Comparison of ENCODE assay signal across 10 mouse cellular contexts in genomic region chr3:138713141-138713540, GRCm38 (mm10). TPM values are rescaled to one million over a fixed set of nuclear protein-coding genes. Genes with fewer than 3 reads are reported as not detected.
DNase-seq lines count a peak whose midpoint lies in the region; ATAC-seq and TF ChIP-seq lines count a peak whose summit lies in the region.
"Had no signal": no experiment of that assay in that cellular context is flagged by ENCODE, and none has a peak within 500 bp of the region (broad histone marks: within the 10 kb centered on the region; RNA-seq: fewer than 3 reads in every experiment).

No protein-coding gene starts in this region.

- 44% methylated on average over 6 of the region's 6 CpGs for WGBS in hindbrain, postnatal 0 days
- WGBS in hindbrain, embryonic 13.5 days, result 57% methylated on average over 6 of the region's 6 CpGs
- 57% methylated on average over 6 of the region's 6 CpGs for WGBS in midbrain, embryonic 14.5 days
- 52% methylated on average over 6 of the region's 6 CpGs for WGBS in midbrain, embryonic 15.5 days
- WGBS in cerebellum, adult 2 months, result 42% methylated on average over 6 of the region's 6 CpGs
- 52% methylated on average over 6 of the region's 6 CpGs for WGBS in forebrain, embryonic 15.5 days
- 57% methylated on average over 6 of the region's 6 CpGs for WGBS in heart, embryonic 12.5 days

- no peak overlapping the region; the same call in 1 of the 2 replicates for H3K4me2 ChIP-seq in hindbrain, postnatal 0 days (ENCODE audit: low read depth, low read length)
- H3K4me2 ChIP-seq in hindbrain, embryonic 13.5 days, result no peak overlapping the region
- H3K4me2 ChIP-seq in midbrain, embryonic 14.5 days (ENCODE audit: low read length), result no peak overlapping the region
- H3K4me2 ChIP-seq in midbrain, embryonic 15.5 days, result no peak overlapping the region
- H3K4me2 ChIP-seq in forebrain, embryonic 15.5 days (replicated peaks), result no peak overlapping the region
- H3K4me2 ChIP-seq in heart, embryonic 12.5 days, result no peak overlapping the region
- H3K4me2 ChIP-seq: heart, embryonic 11.5 days; lung, embryonic 15.5 days had no signal

- H3K27ac ChIP-seq in hindbrain, postnatal 0 days, result no peak overlapping the region
- no peak overlapping the region for H3K27ac ChIP-seq in hindbrain, embryonic 13.5 days
- no peak overlapping the region for H3K27ac ChIP-seq in midbrain, embryonic 14.5 days (replicated peaks; ENCODE audit: low read depth, low read length)
- no peak overlapping the region for H3K27ac ChIP-seq in midbrain, embryonic 15.5 days
- no peak overlapping the region for H3K27ac ChIP-seq in cerebellum, adult 2 months (ENCODE audit: insufficient read depth, low read length)
- no peak overlapping the region for H3K27ac ChIP-seq in forebrain, embryonic 15.5 days (replicated peaks)
- H3K27ac ChIP-seq in heart, embryonic 12.5 days (ENCODE audit: poor library complexity, severe bottlenecking), result no peak overlapping the region
- H3K27ac ChIP-seq: lung, embryonic 15.5 days had no signal

- no peaks in the 10 kb centered on the region for H3K4me1 ChIP-seq in hindbrain, postnatal 0 days (ENCODE audit: insufficient read depth, low read length)
- H3K4me1 ChIP-seq in hindbrain, embryonic 13.5 days (replicated peaks), result peaks cover 7% of the 10 kb centered on the region
- peaks cover 4% of the 10 kb centered on the region for H3K4me1 ChIP-seq in midbrain, embryonic 14.5 days (ENCODE audit: control insufficient read depth, insufficient read depth, low read length)
- H3K4me1 ChIP-seq in midbrain, embryonic 15.5 days, result 0 out of 2 replicates have a peak, but pooled peaks cover 4% of the 10 kb centered on the region
- H3K4me1 ChIP-seq in cerebellum, adult 2 months (ENCODE audit: control insufficient read depth, insufficient read depth, low read length), result no peaks in the 10 kb centered on the region; the same call in 1 of the 2 replicates
- peaks cover 10% of the 10 kb centered on the region; the same call in 1 of the 2 replicates for H3K4me1 ChIP-seq in forebrain, embryonic 15.5 days
- H3K4me1 ChIP-seq in heart, embryonic 12.5 days (replicated peaks), result no peaks in the 10 kb centered on the region
- H3K4me1 ChIP-seq: lung, embryonic 15.5 days had no signal

- no peak overlapping the region for H3K4me3 ChIP-seq in hindbrain, postnatal 0 days (ENCODE audit: low read length)
- no peak overlapping the region for H3K4me3 ChIP-seq in hindbrain, embryonic 13.5 days
- no peak overlapping the region for H3K4me3 ChIP-seq in midbrain, embryonic 14.5 days (replicated peaks; ENCODE audit: low read depth, low read length)
- no peak overlapping the region for H3K4me3 ChIP-seq in midbrain, embryonic 15.5 days
- H3K4me3 ChIP-seq in cerebellum, adult 2 months (replicated peaks; ENCODE audit: insufficient read depth, low read depth, low read length), result peak overlapping the region; percentile 27
- no peak overlapping the region for H3K4me3 ChIP-seq in forebrain, embryonic 15.5 days
- H3K4me3 ChIP-seq in heart, embryonic 12.5 days, result no peak overlapping the region
- H3K4me3 ChIP-seq: lung, embryonic 15.5 days had no signal

- no peak for TF ChIP-seq POLR2A in cerebellum, adult 2 months (IDR thresholded peaks at IDR 0.05; ENCODE audit: borderline replicate concordance, insufficient read depth, low read length)

- ATAC-seq in hindbrain, postnatal 0 days, result 0 out of 2 replicates have a peak, but pooled peaks have one; percentile 28
- no peak for ATAC-seq in hindbrain, embryonic 13.5 days (ENCODE audit: low FRiP score)
- ATAC-seq in midbrain, embryonic 14.5 days (ENCODE audit: low FRiP score, low TSS enrichment), result no peak
- ATAC-seq in midbrain, embryonic 15.5 days (replicated peaks), result no peak
- peak; percentile 55; the same call in 1 of the 2 replicates for ATAC-seq in forebrain, embryonic 15.5 days (replicated peaks)
- no peak for ATAC-seq in heart, embryonic 12.5 days (ENCODE audit: insufficient number of reproducible peaks, low FRiP score)

- no peaks in the 10 kb centered on the region for H3K9me3 ChIP-seq in hindbrain, postnatal 0 days (ENCODE audit: low read length)
- no peaks in the 10 kb centered on the region for H3K9me3 ChIP-seq in hindbrain, embryonic 13.5 days
- no peaks in the 10 kb centered on the region for H3K9me3 ChIP-seq in midbrain, embryonic 14.5 days (ENCODE audit: control insufficient read depth, low read length)
- H3K9me3 ChIP-seq in midbrain, embryonic 15.5 days, result no peaks in the 10 kb centered on the region
- H3K9me3 ChIP-seq in forebrain, embryonic 15.5 days, result no peaks in the 10 kb centered on the region
- no peaks in the 10 kb centered on the region for H3K9me3 ChIP-seq in heart, embryonic 12.5 days (replicated peaks)
- H3K9me3 ChIP-seq: lung, embryonic 15.5 days had no signal

- H3K27me3 ChIP-seq in hindbrain, postnatal 0 days (ENCODE audit: insufficient read depth, low read length), result no peaks in the 10 kb centered on the region
- no peaks in the 10 kb centered on the region for H3K27me3 ChIP-seq in hindbrain, embryonic 13.5 days
- no peaks in the 10 kb centered on the region for H3K27me3 ChIP-seq in midbrain, embryonic 14.5 days (ENCODE audit: control insufficient read depth, insufficient read depth, low read length)
- no peaks in the 10 kb centered on the region for H3K27me3 ChIP-seq in midbrain, embryonic 15.5 days (replicated peaks)
- no peaks in the 10 kb centered on the region for H3K27me3 ChIP-seq in cerebellum, adult 2 months (ENCODE audit: control insufficient read depth, insufficient read depth, low read length)
- H3K27me3 ChIP-seq in forebrain, embryonic 15.5 days, result no peaks in the 10 kb centered on the region
- H3K27me3 ChIP-seq in heart, embryonic 12.5 days (replicated peaks), result no peaks in the 10 kb centered on the region
- H3K27me3 ChIP-seq: lung, embryonic 15.5 days had no signal

- TF ChIP-seq CTCF in hindbrain, postnatal 0 days (IDR thresholded peaks at IDR 0.05; ENCODE audit: low read depth), result peak; percentile 58
- peak; percentile 64 for TF ChIP-seq CTCF in cerebellum, adult 2 months (IDR thresholded peaks at IDR 0.05; ENCODE audit: borderline replicate concordance, insufficient read depth, low read depth, low read length)

- no peaks in the 10 kb centered on the region for H3K36me3 ChIP-seq in hindbrain, postnatal 0 days (ENCODE audit: insufficient read depth, low read length)
- no peaks in the 10 kb centered on the region for H3K36me3 ChIP-seq in hindbrain, embryonic 13.5 days
- H3K36me3 ChIP-seq in midbrain, embryonic 14.5 days (ENCODE audit: control insufficient read depth, insufficient read depth, low read length), result no peaks in the 10 kb centered on the region
- H3K36me3 ChIP-seq in midbrain, embryonic 15.5 days (replicated peaks), result no peaks in the 10 kb centered on the region
- H3K36me3 ChIP-seq in forebrain, embryonic 15.5 days, result no peaks in the 10 kb centered on the region
- no peaks in the 10 kb centered on the region for H3K36me3 ChIP-seq in heart, embryonic 12.5 days
- H3K36me3 ChIP-seq: lung, embryonic 15.5 days had no signal

- no peak overlapping the region for H3K9ac ChIP-seq in hindbrain, postnatal 0 days (replicated peaks; ENCODE audit: low read length)
- no peak overlapping the region for H3K9ac ChIP-seq in hindbrain, embryonic 13.5 days
- H3K9ac ChIP-seq in midbrain, embryonic 14.5 days (replicated peaks; ENCODE audit: low read length), result no peak overlapping the region
- no peak overlapping the region for H3K9ac ChIP-seq in midbrain, embryonic 15.5 days
- H3K9ac ChIP-seq in forebrain, embryonic 15.5 days (replicated peaks), result no peak overlapping the region
- H3K9ac ChIP-seq in heart, embryonic 12.5 days, result no peak overlapping the region
- H3K9ac ChIP-seq: lung, embryonic 15.5 days had no signal

- peak; percentile 59 for DNase-seq in hindbrain, postnatal 0 days (ENCODE audit: low spot score)
- peak; percentile 46 for DNase-seq in midbrain, embryonic 14.5 days
- peak; percentile 24 to 42 for DNase-seq in cerebellum, adult 2 months
- DNase-seq: kidney, adult 2 months had no signal

RNA-seq across cellular contexts. Expression of gene Tspan5, which starts 28.9 kb away (rescaled TPM):
- total RNA-seq in hindbrain, postnatal 0 days (2014; rRNA removed), result 135 and 144 TPM in 2 replicates
- 85.6 and 86.0 TPM in 2 replicates for polyA plus RNA-seq in hindbrain, postnatal 0 days (2015; fragmentation: Nextera tagmentation; extraction: Ambion mirVana)
- 89.1 and 97.0 TPM in 2 replicates for polyA plus RNA-seq in hindbrain, embryonic 13.5 days (2015; fragmentation: Nextera tagmentation; extraction: Ambion mirVana)
- 104 and 119 TPM in 2 replicates for polyA plus RNA-seq in midbrain, embryonic 14.5 days (2014; fragmentation: Nextera tagmentation; extraction: Ambion mirVana)
- polyA plus RNA-seq in midbrain, embryonic 15.5 days (2015; fragmentation: Nextera tagmentation; extraction: Ambion mirVana), result 102 and 105 TPM in 2 replicates
- 166 TPM in 2 replicates for polyA plus RNA-seq in cerebellum, adult 2 months (2012; rRNA removed)
- polyA plus RNA-seq in forebrain, embryonic 15.5 days (2015; fragmentation: Nextera tagmentation; extraction: Ambion mirVana), result 89.1 and 104 TPM in 2 replicates
- 18.9 and 19.0 TPM in 2 replicates for polyA plus RNA-seq in heart, embryonic 12.5 days (2016; fragmentation: Nextera tagmentation; extraction: Ambion mirVana)

Comparison
In these comparisons a context has a peak if more than half of its experiments do, and no peak if none do; other contexts are left out.
1. ATAC-seq: peak in hindbrain, postnatal 0 days (single experiment) and forebrain, embryonic 15.5 days (single experiment); none in hindbrain, embryonic 13.5 days (single experiment), midbrain, embryonic 14.5 days (single experiment), midbrain, embryonic 15.5 days (single experiment) and heart, embryonic 12.5 days (single experiment).
2. Peak in every context shown above with its lines, with median percentiles within 50 percentile points of each other: DNase-seq.